Mouse (Mus musculus) midbrain, embryonic 14.5 days (tissue): Measurements from ENCODE around the gene Fanca. TPM values are rescaled to one million over a fixed set of nuclear protein-coding genes. Genes with fewer than 3 reads are reported as not detected.

Experiments used
- ATAC-seq: fragments of 200-750 bp; cut with Nextera tagmentation; 2 replicates; pipeline ENCODE4 v1.8.0; 2017; ENCODE audit warnings: moderate number of reproducible peaks, moderate library complexity; ENCODE audit not compliant: low FRiP score, low TSS enrichment
- DNase-seq: peaks from one replicate; pipeline ENCODE4 v3.0.0-alpha.2; 2015
- H3K27ac ChIP-seq: fragments of 300-500 bp; sonication (generic); replicated peaks from 2 replicates; pipeline ENCODE4 v1.5.1; 2014; ENCODE audit warnings: mild to moderate bottlenecking, low read depth, low read length, moderate library complexity
- H3K27me3 ChIP-seq: fragments of 300-500 bp; sonication (generic); 2 replicates; pipeline ENCODE4 v1.6.1; 2014; ENCODE audit warnings: low read length, control low read depth, mixed read lengths; ENCODE audit not compliant: control insufficient read depth, insufficient read depth
- H3K36me3 ChIP-seq: fragments of 300-500 bp; sonication (generic); 2 replicates; pipeline ENCODE4 v1.6.1; 2014; ENCODE audit warnings: low read length, control low read depth; ENCODE audit not compliant: control insufficient read depth, insufficient read depth
- H3K4me1 ChIP-seq: fragments of 300-500 bp; sonication (generic); 2 replicates; pipeline ENCODE4 v1.6.1; 2014; ENCODE audit warnings: mild to moderate bottlenecking, antibody characterized with exemption, low read length, control low read depth; ENCODE audit not compliant: control insufficient read depth, insufficient read depth
- H3K4me2 ChIP-seq: fragments of 300-500 bp; sonication (generic); 2 replicates; pipeline ENCODE4 v1.6.1; 2014; ENCODE audit warnings: mild to moderate bottlenecking, low read length, moderate library complexity
- H3K4me3 ChIP-seq: fragments of 300-500 bp; sonication (generic); replicated peaks from 2 replicates; pipeline ENCODE4 v1.5.1; 2014; ENCODE audit warnings: low read depth, low read length
- H3K9ac ChIP-seq: fragments of 300-500 bp; sonication (generic); replicated peaks from 2 replicates; pipeline ENCODE4 v1.6.1; 2014; ENCODE audit warnings: mild to moderate bottlenecking, low read length, moderate library complexity
- H3K9me3 ChIP-seq: fragments of 300-500 bp; sonication (generic); 2 replicates; pipeline ENCODE4 v1.6.1; 2016; ENCODE audit warnings: low read length, control low read depth, mixed read lengths; ENCODE audit not compliant: control insufficient read depth
- WGBS: fragments of 180-500 bp; shearing (Covaris S2); extraction: QIAGEN DNeasy Blood & Tissue Kit; methylation state at CpG from one replicate; pipeline ENCODE4 v1.1.7; 2014; 5-methylcytosine and 5-hydroxymethylcytosine counted together
- polyA plus RNA-seq: library from polyadenylated mRNA; unstranded; fragments of >200 nt; fragmentation: Nextera tagmentation; extraction: Ambion mirVana; gene quantifications from 2 replicates; pipeline ENCODE4 v1.2.1, GENCODE M21; 2014

The Fanca gene
- 8.0 and 9.2 TPM in 2 replicates for polyA plus RNA-seq

DNA sequence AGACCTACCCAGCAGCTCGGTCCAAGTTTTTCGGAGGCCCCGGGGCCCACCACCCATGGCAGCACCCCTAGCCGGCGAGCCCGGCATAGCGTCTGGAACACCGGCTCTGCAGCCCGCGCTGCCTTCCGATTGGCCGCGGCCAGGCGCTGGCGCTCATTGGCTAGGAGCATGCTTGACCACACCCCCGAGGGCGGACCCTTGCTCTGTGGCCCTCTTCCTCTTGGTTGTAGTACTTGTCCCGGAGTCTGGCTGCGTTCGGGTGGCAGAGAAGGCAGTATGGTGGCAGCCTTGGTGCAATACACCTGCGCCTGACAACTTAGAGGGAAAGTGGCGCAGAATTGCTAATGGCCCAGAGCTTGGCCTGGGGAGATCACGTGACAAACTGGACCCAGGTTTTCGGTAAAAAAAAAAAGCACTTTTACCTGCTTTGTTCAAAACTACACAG is at the start of gene Fanca:
TSS of gene Fanca (minus strand) at position 110 of the 445 bp plus-strand sequence.
- Histone ChIP-seq H3K27me3 (no peaks in the 10 kb centered on the region), H3K27ac (no peak within 1 kb of the TSS), H3K9ac (peak within 1 kb of the TSS; percentile 34; the same call in 1 of the 2 replicates), H3K36me3 (no peaks in the 10 kb centered on the region), H3K4me2 (peak within 1 kb of the TSS; percentile 84), H3K4me3 (peak within 1 kb of the TSS; percentile 45), H3K4me1 (peaks cover 2% of the 10 kb centered on the region), H3K9me3 (no peaks in the 10 kb centered on the region)
- ATAC-seq (peak; percentile 97), DNase-seq (peak; percentile 96)
- WGBS, result under 1% methylated on average over 24 of the region's 24 CpGs

DNA sequence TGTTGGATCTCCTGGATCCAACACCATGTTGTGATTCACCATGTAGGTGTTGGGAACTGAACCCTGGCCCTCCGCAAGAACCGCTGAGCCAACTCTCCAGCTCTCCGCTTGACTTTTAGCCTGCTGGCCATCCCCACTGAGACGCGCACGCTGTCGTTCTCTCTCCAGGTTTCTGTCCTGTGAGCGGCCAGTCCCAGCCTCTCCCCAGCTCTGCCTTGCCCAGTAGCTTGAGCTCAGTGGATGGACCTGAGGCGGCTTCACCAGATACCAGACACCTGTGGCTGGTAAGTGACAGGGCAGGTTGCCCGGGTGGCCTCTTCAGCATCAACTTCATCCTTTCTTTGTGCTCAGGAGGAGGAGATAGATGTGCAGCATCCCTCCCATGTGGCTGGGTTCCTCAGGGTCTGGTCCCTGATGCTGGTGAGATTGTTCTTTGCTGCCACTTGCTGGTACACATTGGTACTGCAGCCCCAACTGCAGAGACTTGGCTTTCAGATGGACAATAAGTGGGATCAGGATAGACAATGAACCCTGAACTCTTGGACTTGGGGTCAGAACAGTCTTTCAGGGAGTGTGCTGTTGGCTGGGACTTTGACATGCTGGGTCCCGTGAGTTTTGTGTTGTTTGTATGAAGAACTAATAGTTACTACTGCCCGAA is 42.8 kb upstream of the Fanca start:
- H3K9ac ChIP-seq, result no peak overlapping the region
- peak overlapping the region; percentile 57; the same call in 1 of the 2 replicates for H3K27ac ChIP-seq
- DNase-seq, result peak; percentile 89
- H3K4me1 ChIP-seq, result no peaks in the 10 kb centered on the region
- WGBS, result 35% methylated on average over 12 of the region's 12 CpGs
- peak; percentile 58 for ATAC-seq
- H3K36me3 ChIP-seq, result peaks cover 88% of the 10 kb centered on the region
- H3K27me3 ChIP-seq, result no peaks in the 10 kb centered on the region
- no peak overlapping the region for H3K4me2 ChIP-seq
- H3K9me3 ChIP-seq, result no peaks in the 10 kb centered on the region
- no peak overlapping the region for H3K4me3 ChIP-seq

DNA sequence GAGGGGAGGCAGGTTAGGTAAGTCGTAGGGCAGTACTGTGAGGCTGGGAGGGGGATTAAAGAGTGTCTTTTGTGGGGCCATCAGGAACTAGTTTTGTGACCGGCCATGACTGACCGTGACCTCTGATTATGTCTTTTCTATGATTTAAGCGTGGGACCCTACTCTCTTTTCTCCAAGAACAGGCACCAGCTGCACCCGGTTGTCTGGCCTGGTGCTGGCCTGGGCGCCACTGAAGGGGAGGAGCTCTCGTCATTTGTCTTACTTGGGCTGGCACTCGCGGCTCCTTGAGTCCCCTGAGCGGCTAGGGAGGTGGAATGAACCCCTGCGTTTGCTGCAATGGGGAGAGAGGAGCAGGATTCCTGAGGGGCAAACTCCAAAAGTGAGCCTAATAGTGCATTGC is 34.8 kb upstream of the Fanca start:
- peak; percentile 14 for DNase-seq
- 19% methylated on average over 11 of the region's 11 CpGs for WGBS
- peaks cover 48% of the 10 kb centered on the region for H3K36me3 ChIP-seq
- H3K9ac ChIP-seq, result no peak overlapping the region
- H3K27me3 ChIP-seq, result no peaks in the 10 kb centered on the region
- H3K4me1 ChIP-seq, result no peaks in the 10 kb centered on the region
- H3K9me3 ChIP-seq, result no peaks in the 10 kb centered on the region
- no peak for ATAC-seq
- H3K4me3 ChIP-seq, result no peak overlapping the region
- no peak overlapping the region for H3K27ac ChIP-seq
- H3K4me2 ChIP-seq, result no peak overlapping the region

DNA sequence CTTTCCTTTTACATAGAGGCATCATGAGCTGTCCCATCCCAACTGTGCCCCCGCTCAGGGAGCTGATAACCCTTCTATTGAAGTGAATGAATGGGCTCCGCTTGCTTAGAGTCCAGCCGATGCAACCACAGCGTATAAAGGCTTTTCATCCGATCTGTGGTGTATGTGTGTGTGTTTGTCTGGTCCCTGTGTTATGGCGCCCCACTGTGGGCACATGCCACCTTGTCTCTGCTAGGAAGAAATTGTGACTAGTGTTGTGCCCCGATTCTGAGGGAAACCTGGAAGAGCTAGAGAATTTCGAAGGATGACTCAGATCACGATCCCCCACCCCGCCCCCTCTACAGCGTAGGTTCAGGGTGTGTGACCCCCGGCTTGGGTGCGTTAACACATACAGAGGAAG is 34.4 kb upstream of the Fanca start:
- no peak overlapping the region for H3K27ac ChIP-seq
- no peak overlapping the region for H3K4me2 ChIP-seq
- no peaks in the 10 kb centered on the region for H3K4me1 ChIP-seq
- DNase-seq, result peak; percentile 69
- no peak overlapping the region for H3K9ac ChIP-seq
- no peaks in the 10 kb centered on the region for H3K27me3 ChIP-seq
- H3K4me3 ChIP-seq, result no peak overlapping the region
- ATAC-seq, result 0 out of 2 replicates have a peak, but pooled peaks have one; percentile 34
- H3K36me3 ChIP-seq, result peaks cover 48% of the 10 kb centered on the region
- no peaks in the 10 kb centered on the region for H3K9me3 ChIP-seq
- 31% methylated on average over 13 of the region's 13 CpGs for WGBS

DNA sequence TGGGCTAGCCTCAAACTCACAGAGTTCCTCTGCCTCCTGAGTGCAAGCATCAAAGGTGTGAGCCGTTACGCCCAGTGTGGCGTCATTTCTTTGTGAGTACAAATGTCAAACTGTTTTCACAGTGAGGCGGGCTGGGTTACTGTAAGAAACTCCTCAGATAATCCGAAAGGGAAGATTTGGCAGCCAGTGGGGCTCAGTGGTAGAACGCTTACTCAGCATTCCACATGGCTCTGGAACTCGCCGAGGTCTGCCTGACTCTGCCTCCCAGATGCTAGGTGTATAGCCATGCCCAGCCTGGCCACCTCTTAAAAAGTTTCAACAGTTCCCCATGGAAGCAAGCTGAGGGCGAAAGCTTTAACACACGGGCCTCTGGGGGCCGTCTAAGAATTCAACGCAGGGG is 33.7 kb upstream of the Fanca start:
- H3K27ac ChIP-seq, result no peak overlapping the region
- H3K4me2 ChIP-seq, result no peak overlapping the region
- no peak for DNase-seq
- H3K9ac ChIP-seq, result no peak overlapping the region
- no peaks in the 10 kb centered on the region for H3K9me3 ChIP-seq
- ATAC-seq, result no peak
- no peaks in the 10 kb centered on the region for H3K27me3 ChIP-seq
- WGBS, result 86% methylated on average over 12 of the region's 12 CpGs
- no peaks in the 10 kb centered on the region for H3K4me1 ChIP-seq
- peaks cover 44% of the 10 kb centered on the region for H3K36me3 ChIP-seq
- no peak overlapping the region for H3K4me3 ChIP-seq

DNA sequence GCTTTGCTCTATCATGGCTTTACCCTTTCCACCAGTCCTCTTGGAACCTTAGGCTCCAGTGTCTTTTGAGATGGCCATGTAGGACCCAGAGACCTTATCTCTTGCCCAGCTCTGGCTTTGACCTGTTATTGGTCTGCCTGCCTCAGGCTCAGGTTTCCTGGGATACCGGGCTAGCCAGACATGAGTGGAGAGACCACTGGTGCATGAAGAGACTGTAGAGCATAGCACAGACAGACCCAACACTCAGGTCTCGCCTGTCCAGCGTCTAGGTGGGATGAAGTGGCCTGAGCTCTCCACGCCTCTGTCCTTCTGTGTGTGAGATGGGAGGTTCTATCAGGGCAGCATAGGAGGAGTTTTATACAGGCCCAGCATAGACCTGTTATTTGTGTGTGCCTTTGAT is 30.7 kb upstream of the Fanca start:
- Histone ChIP-seq H3K9ac (no peak overlapping the region), H3K4me3 (no peak overlapping the region), H3K27ac (no peak overlapping the region), H3K27me3 (no peaks in the 10 kb centered on the region), H3K9me3 (no peaks in the 10 kb centered on the region), H3K36me3 (peaks cover 34% of the 10 kb centered on the region), H3K4me2 (no peak overlapping the region), H3K4me1 (no peaks in the 10 kb centered on the region)
- 71% methylated on average over 4 of the region's 4 CpGs for WGBS
- DNase-seq (no peak), ATAC-seq (no peak)

DNA sequence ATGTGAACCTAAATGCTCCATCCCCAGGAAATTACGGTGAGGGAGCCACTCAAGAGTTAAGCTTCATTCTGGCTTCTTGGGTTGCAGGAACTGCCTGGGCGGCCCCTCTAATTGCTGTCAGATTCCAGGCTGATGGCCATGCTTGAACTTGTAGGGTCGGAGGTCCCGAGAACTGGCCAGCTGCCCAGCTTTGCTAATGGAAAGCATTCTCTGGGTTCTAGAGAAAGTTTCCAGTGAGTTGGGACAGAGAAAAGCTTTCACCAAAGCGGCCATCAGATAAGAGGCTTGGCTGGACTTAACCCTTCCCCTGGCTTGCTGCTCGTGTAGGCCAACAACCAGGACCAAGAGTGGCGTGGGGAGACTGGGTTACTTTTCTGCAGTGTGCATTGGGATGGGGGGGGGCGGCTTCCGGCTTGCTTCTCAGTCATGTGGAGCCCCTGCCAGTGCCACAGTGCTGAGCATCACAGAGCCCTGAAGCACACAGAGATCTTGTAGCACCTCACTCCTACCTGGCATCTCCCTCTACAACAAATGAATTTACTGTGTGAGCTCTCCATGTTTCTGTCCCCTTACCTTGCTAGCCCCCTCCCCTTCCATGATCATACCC is 30.0 kb upstream of the Fanca start:
- no peaks in the 10 kb centered on the region for H3K9me3 ChIP-seq
- H3K9ac ChIP-seq, result no peak overlapping the region
- 75% methylated on average over 9 of the region's 9 CpGs for WGBS
- ATAC-seq (no peak), DNase-seq (peak; percentile 56)
- no peaks in the 10 kb centered on the region for H3K4me1 ChIP-seq
- H3K27ac ChIP-seq, result no peak overlapping the region
- no peaks in the 10 kb centered on the region for H3K27me3 ChIP-seq
- no peak overlapping the region for H3K4me3 ChIP-seq
- H3K4me2 ChIP-seq, result no peak overlapping the region
- peaks cover 31% of the 10 kb centered on the region for H3K36me3 ChIP-seq

DNA sequence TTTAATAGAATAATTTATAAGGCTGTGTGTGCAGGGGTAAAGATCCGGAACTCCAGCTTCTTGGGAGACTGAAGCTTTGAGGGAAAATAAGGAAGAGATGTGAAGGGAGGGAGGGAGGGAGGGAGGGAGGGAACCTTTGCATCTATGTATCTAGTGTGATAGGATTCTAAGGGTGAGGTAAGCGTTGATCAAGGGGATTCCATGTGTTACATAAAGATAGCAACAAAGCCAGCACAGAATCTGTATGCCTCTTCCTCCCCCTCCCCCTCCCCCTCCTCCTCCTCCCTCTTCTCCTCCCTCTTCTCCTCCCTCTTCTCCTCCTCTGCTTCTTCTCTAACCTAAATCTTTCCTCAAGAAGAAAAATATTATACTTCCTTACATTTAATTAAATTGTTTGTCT is 28.9 kb upstream of the Fanca start:
- no peaks in the 10 kb centered on the region for H3K4me1 ChIP-seq
- no peak for ATAC-seq
- H3K4me2 ChIP-seq, result no peak overlapping the region
- H3K9me3 ChIP-seq, result no peaks in the 10 kb centered on the region
- no peak for DNase-seq
- H3K4me3 ChIP-seq, result no peak overlapping the region
- H3K27me3 ChIP-seq, result no peaks in the 10 kb centered on the region
- 78% methylated on average over 2 of the region's 2 CpGs for WGBS
- H3K9ac ChIP-seq, result no peak overlapping the region
- peaks cover 30% of the 10 kb centered on the region for H3K36me3 ChIP-seq
- no peak overlapping the region for H3K27ac ChIP-seq

DNA sequence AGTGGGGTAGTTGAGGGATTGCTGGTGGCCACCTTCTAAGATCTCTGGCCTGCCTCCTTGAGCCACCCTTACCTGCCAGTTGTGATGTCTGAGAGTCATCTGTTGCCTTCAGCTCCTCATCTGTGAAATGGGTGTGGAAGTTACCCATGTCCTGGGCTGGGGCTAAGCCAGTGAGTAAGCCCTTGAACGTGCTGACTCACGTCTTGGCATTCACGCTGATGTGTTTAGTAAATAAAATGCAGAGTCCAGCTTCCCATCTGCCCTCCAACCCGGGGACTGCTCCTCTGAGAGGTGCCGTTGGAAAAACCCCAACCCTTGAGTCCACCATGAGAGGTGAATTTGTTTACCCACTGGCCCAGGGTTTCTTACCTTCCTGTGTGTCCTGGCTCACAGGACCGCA is 27.5 kb upstream of the Fanca start:
- 90% methylated on average over 6 of the region's 6 CpGs for WGBS
- no peaks in the 10 kb centered on the region for H3K4me1 ChIP-seq
- no peak overlapping the region for H3K9ac ChIP-seq
- ATAC-seq (no peak), DNase-seq (no peak)
- H3K4me2 ChIP-seq, result no peak overlapping the region
- H3K27ac ChIP-seq, result no peak overlapping the region
- H3K4me3 ChIP-seq, result no peak overlapping the region
- H3K9me3 ChIP-seq, result no peaks in the 10 kb centered on the region
- H3K36me3 ChIP-seq, result peaks cover 27% of the 10 kb centered on the region
- H3K27me3 ChIP-seq, result no peaks in the 10 kb centered on the region
